Mouse (Mus musculus) layer of hippocampus, adult 2 months (tissue): ENCODE measurements around the gene Tapt1. TPM values are rescaled to one million over a fixed set of nuclear protein-coding genes. Genes with fewer than 3 reads are reported as not detected.
A peak's percentile ranks its signal among the peaks of the same experiment; 100 is the strongest.
"Not testable (repeated sequence)": the region's sequence is repeated elsewhere in the genome, so short reads cannot be mapped to it uniquely, and the experiment has no call there.

ENCODE experiments used
- DNase-seq, 2 experiments: peaks; one replicate each; pipeline ENCODE4 v3.0.0; 2022; ENCODE audit warnings: low spot score in 2 of 2
- H3K27ac ChIP-seq: fragments of 200-600 bp; 2 replicates; pipeline ENCODE4 v1.8.1; 2022
- H3K4me3 ChIP-seq: fragments of 200-600 bp; 2 replicates; pipeline ENCODE4 v1.8.1; 2022; ENCODE audit warnings: mild to moderate bottlenecking
- CTCF ChIP-seq: fragments of 200-600 bp; conservative IDR thresholded peaks from 2 replicates; pipeline ENCODE4 v1.8.1; 2022; ENCODE audit warnings: antibody characterized with exemption, mild to moderate bottlenecking, moderate library complexity
- long read RNA-seq, 2 experiments: library from polyadenylated mRNA; stranded (forward); transcript quantifications; one replicate each; pipeline ENCODE4 v2.0.0; 2021; ENCODE audit warnings: borderline mapping rate in 2 of 2
- total RNA-seq, 2 experiments: library from RNA; stranded (reverse); gene quantifications; 2 replicates each; pipeline ENCODE4 v1.2.3; 2021

Tapt1 gene
- total RNA-seq = 10 to 100 TPM; 41.3 to 50.2 TPM
- long read RNA-seq, experiment 1, transcript Tapt1-201 (14 exons, 3,513 nt) = major isoform, 30 of 48 reads
- long read RNA-seq, experiment 1, partial matches to known transcripts = 2 of 48 reads
- long read RNA-seq, experiment 1, other reads (novel, unspliced or antisense) = 14 of 48 reads
- long read RNA-seq, experiment 2, transcript Tapt1-201 (14 exons, 3,513 nt) = major isoform, 37 of 51 reads
- long read RNA-seq, experiment 2, partial matches to known transcripts = 1 of 51 reads
- long read RNA-seq, experiment 2, other reads (novel, unspliced or antisense) = 12 of 51 reads

DNA sequence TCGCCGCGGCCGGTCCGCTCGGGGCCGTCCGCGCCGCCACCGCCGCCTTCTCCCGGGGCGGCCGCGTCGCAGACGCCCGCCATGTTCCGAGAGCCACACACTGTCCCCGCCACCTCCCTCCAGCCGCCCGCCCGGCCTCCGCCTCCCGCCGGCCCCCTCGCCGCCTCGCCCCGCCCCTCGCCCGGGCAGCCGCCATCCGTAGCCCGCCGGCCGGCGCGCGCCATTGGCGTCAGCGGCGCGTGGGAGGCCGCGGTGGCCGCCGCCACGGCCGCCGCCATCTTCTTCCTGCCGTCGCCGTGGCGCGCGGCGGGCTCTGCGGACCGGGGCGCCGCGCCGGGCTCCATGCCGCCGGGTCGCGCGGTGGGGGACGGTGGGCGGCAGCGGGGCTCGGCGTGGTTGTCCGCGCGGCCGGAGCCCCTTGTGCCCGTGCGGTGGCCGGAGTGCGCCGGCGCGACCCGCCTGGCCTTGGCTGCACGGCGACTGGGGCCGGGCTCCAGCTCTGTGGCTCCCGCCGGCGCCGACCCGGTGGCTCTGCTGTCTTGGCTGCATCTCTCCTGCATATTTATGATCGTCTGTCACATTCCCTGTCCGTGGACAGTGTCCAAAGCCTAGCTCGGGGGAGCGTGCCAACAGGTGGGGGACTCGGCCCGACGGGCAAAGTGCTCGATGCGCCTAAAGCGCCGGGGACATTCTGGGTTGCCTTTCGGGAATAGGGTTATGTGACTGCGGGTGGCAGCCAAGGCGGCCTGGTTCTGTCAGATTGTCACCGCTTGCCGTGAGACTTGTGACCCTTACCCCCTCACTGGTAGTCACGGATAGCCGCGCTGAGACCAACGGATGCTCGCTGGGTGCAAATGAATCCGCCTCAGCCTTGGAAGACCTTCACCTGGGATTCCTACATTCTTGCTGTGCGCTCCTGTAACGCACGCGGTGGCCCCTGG is at the start of gene Tapt1:
Tapt1 (minus strand) TSS at position 106 of the 941 bp plus-strand sequence.
- peak; percentile 79 to 86 for DNase-seq
- Histone ChIP-seq H3K27ac (peak within 1 kb of the TSS; percentile 90), H3K4me3 (peak within 1 kb of the TSS; percentile 89)
- no peak for TF ChIP-seq CTCF

GRCm38 (mm10) chr5:44271564-44271963 is 45.1 kb upstream of the Tapt1 start:
- TF ChIP-seq CTCF = no peak
- H3K4me3 ChIP-seq = no peak overlapping the region
- no peak for DNase-seq
- H3K27ac ChIP-seq = no peak overlapping the region

- TF ChIP-seq CTCF = peak; percentile 79
- H3K27ac ChIP-seq, H3K4me3 ChIP-seq: not testable (repeated sequence)
- DNase-seq = peak; percentile 46 to 53
Measured at GRCm38 (mm10) chr5:44268524-44268923, 42.1 kb upstream of the Tapt1 start.

DNA sequence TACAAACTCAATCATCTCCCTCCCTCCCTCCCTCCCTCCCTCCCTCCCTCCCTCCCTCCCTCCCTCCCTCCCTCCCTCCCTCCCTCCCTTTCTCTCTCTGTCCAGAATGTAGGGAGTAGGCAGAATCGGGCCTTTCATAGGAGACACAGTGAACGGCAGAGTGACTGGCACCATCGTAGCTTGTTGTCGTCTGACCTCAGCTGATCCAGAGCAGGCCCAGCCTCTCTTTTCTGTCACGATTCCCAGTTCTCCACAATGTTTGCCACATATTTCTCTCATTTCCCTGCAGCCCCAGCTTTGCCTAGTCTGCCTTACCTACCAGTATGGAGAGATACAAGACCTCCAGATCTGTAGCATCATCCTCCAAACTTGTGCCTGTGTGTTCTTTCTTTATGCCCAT is 35.3 kb upstream of the Tapt1 start:
- Histone ChIP-seq H3K4me3 (no peak overlapping the region), H3K27ac (no peak overlapping the region)
- no peak for TF ChIP-seq CTCF
- no peak for DNase-seq

DNA sequence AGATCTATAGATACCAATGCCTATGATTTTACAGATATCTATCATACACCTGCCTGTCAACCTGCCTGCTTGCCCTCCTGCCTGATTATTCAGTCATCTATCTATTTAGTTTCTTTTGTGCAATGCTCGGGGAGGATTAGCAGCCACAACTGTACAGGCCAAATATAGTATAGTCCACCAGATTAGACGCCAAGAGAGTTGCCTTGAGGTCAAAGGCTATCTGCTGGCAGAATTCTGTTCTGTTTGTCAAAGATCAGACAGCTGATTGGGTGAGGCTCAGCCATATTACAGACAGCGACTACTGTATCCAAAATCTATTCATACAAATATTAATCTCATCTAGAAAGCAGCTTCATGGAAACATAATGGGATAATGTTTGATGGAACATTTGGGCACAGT is 34.7 kb upstream of the Tapt1 start:
- DNase-seq = no peak
- TF ChIP-seq CTCF = no peak

DNA sequence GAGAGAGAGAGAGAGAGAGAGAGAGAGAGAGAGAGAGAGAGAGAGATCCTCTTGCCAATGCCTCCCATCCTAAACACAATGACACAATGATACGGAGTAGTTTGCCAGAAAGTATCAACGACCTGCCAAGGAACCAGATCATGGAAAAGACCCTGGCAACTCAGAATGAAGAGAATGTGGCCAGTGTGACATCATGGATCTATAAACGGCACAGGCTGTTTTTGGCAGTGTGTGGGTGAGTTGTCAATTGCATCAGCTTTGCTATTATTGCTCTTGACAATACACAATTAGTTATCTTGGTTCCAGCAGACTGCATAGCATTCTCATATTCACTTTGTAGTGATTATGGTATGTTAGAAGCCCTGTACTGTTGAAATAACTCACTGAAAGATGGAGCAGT is 33.3 kb upstream of the Tapt1 start:
- Histone ChIP-seq H3K4me3 (no peak overlapping the region), H3K27ac (peak overlapping the region; percentile 19; the same call in 1 of the 2 replicates)
- peak in 1 of 2 experiments; percentile 10 for DNase-seq
- no peak for TF ChIP-seq CTCF

More for the DNA sequence above, 34.7 kb upstream of the Tapt1 start:
- H3K4me3 ChIP-seq = no peak overlapping the region
- no peak overlapping the region for H3K27ac ChIP-seq

DNA sequence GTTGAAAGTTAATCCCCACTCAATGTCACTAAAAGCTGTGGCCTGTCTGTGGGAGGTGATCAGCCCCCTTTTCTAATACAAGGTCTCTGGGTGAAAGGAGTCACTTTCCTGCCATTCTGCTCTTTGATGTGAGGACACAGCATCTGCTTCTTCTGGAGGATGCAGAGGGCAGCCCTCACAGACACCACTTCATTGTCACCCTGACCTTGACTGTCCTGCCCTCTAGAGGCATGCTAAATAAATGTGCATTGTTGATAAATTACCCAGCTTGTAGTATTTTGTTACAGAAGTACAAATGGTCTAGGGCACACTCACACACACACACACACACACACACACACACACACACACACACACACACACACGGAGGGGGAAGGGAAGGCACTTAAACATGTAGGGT is 31.7 kb upstream of the Tapt1 start:
- no peak for DNase-seq
- no peak overlapping the region for H3K4me3 ChIP-seq
- peak; percentile 29; the same call in 1 of the 2 replicates for TF ChIP-seq CTCF
- H3K27ac ChIP-seq = no peak overlapping the region

DNA sequence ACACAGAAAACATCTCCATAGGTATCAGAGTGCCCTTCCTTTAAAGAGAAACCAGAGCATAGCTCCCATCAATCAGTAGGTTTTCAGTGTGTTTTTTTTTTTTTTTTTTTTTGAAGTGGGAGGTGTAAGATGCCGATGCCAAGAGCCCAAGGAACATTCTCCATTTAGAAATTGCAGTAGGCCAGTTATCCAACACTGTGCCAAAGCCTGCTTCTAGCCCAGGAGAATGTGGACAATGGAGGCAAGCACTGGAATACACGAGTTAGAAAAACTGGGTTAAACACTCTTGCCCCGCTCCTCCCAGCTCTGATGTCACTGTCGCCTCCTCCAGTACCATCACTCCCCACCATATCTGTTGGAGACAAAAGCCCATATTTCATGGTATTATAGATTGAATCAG is 31.0 kb upstream of the Tapt1 start:
- TF ChIP-seq CTCF = no peak
- Histone ChIP-seq H3K27ac (no peak overlapping the region), H3K4me3 (no peak overlapping the region)
- DNase-seq = no peak

- TF ChIP-seq CTCF = no peak
- no peak for DNase-seq
- Histone ChIP-seq H3K27ac (no peak overlapping the region), H3K4me3 (no peak overlapping the region)
Measured at GRCm38 (mm10) chr5:44256512-44256911, 30.1 kb upstream of the Tapt1 start.

GRCm38 (mm10) chr5:44255756-44256398 is 29.5 kb upstream of the Tapt1 start:
- H3K4me3 ChIP-seq = no peak overlapping the region
- no peak overlapping the region for H3K27ac ChIP-seq
- TF ChIP-seq CTCF = no peak
- no peak for DNase-seq

GRCm38 (mm10) chr5:44253449-44253848 is 27.0 kb upstream of the Tapt1 start:
- Histone ChIP-seq H3K27ac (no peak overlapping the region), H3K4me3 (no peak overlapping the region)
- TF ChIP-seq CTCF = no peak

DNA sequence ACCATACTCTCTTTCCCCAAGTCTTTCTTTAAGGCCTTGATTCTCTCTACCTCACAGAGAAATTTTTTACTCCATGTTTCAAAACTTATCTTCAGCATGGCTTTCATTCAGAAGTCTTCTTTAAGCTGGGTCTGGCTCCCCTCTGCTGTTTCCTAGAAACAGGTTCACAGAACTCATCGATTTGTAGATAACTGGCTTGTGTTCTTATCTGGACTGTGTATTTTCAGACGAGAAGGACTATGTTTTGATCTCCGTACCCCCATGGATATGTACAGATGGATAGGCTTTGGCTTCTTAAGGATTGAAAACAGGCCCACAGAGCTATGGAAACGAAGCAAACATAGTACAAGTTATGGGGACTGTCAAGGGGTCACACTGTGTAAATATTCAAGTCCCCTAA is 26.0 kb upstream of the Tapt1 start:
- TF ChIP-seq CTCF = no peak
- no peak overlapping the region for H3K4me3 ChIP-seq
- H3K27ac ChIP-seq = no peak overlapping the region
- no peak for DNase-seq

More at GRCm38 (mm10) chr5:44253449-44253848, 27.0 kb upstream of the Tapt1 start:
- no peak for DNase-seq
